ENCODE assay signal across 8 mouse cellular contexts in genomic region chr9:21424631-21425555, GRCm38 (mm10). TPM values are rescaled to one million over a fixed set of nuclear protein-coding genes. Genes with fewer than 3 reads are reported as not detected.
A peak's percentile ranks its signal among the peaks of the same experiment; 100 is the strongest.
DNase-seq lines count a peak whose midpoint lies in the region; ATAC-seq and TF ChIP-seq lines count a peak whose summit lies in the region.

Gene Dnm2 (plus strand): TSS chr9:21424908.

- H3K36me3 ChIP-seq in hindbrain, postnatal 0 days (ENCODE audit: insufficient read depth, low read length), result peaks cover 7% of the 10 kb centered on the region

- intact Hi-C loops in gastrocnemius, adult 2 months (cut with DNase I), result loop anchor here (2.0 kb wide), 1 partner anchor 38 kb away; no protein-coding TSS in a partner anchor
- intact Hi-C loops in left cerebral cortex, adult 2 months (cut with DNase I), result loop anchor here (5.0 kb wide), 1 partner anchor 37 kb away; no protein-coding TSS in a partner anchor

- peak within 1 kb of the TSS; percentile 98 for H3K4me2 ChIP-seq in hindbrain, postnatal 0 days (ENCODE audit: low read depth, low read length)

- peak; percentile 99 for DNase-seq in ZHBTc4 (ENCODE audit: low read depth, low spot score)
- DNase-seq in gastrocnemius, adult 2 months, result peak; percentile 97
- peak; percentile 99 for DNase-seq in hindbrain, postnatal 0 days (ENCODE audit: low spot score)
- DNase-seq in left cerebral cortex, adult 2 months (ENCODE audit: extremely low spot score in 1 of 2, low spot score in 2 of 2), result peak; percentile 99 to 100
- DNase-seq in right cerebral cortex, adult 2 months (ENCODE audit: low spot score in 2 of 2), result peak; percentile 100
- DNase-seq in urinary bladder, postnatal 14 days (ENCODE audit: low spot score), result peak; percentile 96

- TF ChIP-seq CTCF in gastrocnemius, adult 2 months (IDR thresholded peaks at IDR 0.05), result 0 out of 2 replicates have a peak, but pooled peaks have one; percentile 1
- TF ChIP-seq CTCF in hindbrain, postnatal 0 days (IDR thresholded peaks at IDR 0.05; ENCODE audit: low read depth), result no peak
- TF ChIP-seq CTCF in left cerebral cortex, adult 2 months (IDR thresholded peaks at IDR 0.05), result no peak; the same call in none of the 2 replicates

- WGBS in hindbrain, postnatal 0 days, result under 1% methylated on average over 82 of the region's 82 CpGs

- peak within 1 kb of the TSS; percentile 97 for H3K27ac ChIP-seq in gastrocnemius, adult 2 months
- peak within 1 kb of the TSS; percentile 91 for H3K27ac ChIP-seq in hindbrain, postnatal 0 days
- H3K27ac ChIP-seq in left cerebral cortex, adult 2 months, result peak within 1 kb of the TSS; percentile 93

- peak within 1 kb of the TSS; percentile 77 for H3K4me3 ChIP-seq in gastrocnemius, adult 2 months
- peak within 1 kb of the TSS; percentile 97 for H3K4me3 ChIP-seq in hindbrain, postnatal 0 days (ENCODE audit: low read length)
- peak within 1 kb of the TSS; percentile 81 for H3K4me3 ChIP-seq in left cerebral cortex, adult 2 months

- H3K27me3 ChIP-seq in hindbrain, postnatal 0 days (ENCODE audit: insufficient read depth, low read length), result no peaks in the 10 kb centered on the region

- peak within 1 kb of the TSS; percentile 95 for H3K9ac ChIP-seq in hindbrain, postnatal 0 days (replicated peaks; ENCODE audit: low read length)

- H3K9me3 ChIP-seq in hindbrain, postnatal 0 days (ENCODE audit: low read length), result no peaks in the 10 kb centered on the region

- H3K4me1 ChIP-seq in hindbrain, postnatal 0 days (ENCODE audit: insufficient read depth, low read length), result peaks cover 21% of the 10 kb centered on the region

- ATAC-seq in common myeloid progenitor, adult 5-6 weeks (replicated peaks; ENCODE audit: low read depth, poor library complexity, severe bottlenecking), result peak; percentile 95
- ATAC-seq in hindbrain, postnatal 0 days, result peak; percentile 99
- peak; percentile 95 for ATAC-seq in megakaryocyte, adult 5-6 weeks (ENCODE audit: poor library complexity, severe bottlenecking)

RNA-seq across cellular contexts. Expression of gene Dnm2, which starts in this region (rescaled TPM):
- 53.9 and 65.9 TPM in 2 replicates for total RNA-seq in common myeloid progenitor, adult 5-6 weeks (2017)
- total RNA-seq in gastrocnemius, adult 2 months (2021), result 10 to 100 TPM; 38.2 to 41.8 TPM
- 75.3 and 80.4 TPM in 2 replicates for total RNA-seq in hindbrain, postnatal 0 days (2014; rRNA removed)
- polyA plus RNA-seq in hindbrain, postnatal 0 days (2015; fragmentation: Nextera tagmentation; extraction: Ambion mirVana), result 53.5 and 58.6 TPM in 2 replicates
- total RNA-seq in left cerebral cortex, adult 2 months (2021), result 10 to 100 TPM; 56.1 to 61.0 TPM
- total RNA-seq in megakaryocyte, adult 5-6 weeks (2015), result 94.9 and 101 TPM in 2 replicates
- total RNA-seq in megakaryocyte, adult 5-6 weeks (2017), result 131 and 144 TPM in 2 replicates

Comparison
In these comparisons a context has a peak if more than half of its experiments do, and no peak if none do; other contexts are left out.
1. Peak in every context shown above with its lines: DNase-seq, ATAC-seq, H3K4me3 ChIP-seq and H3K27ac ChIP-seq.